Mouse (Mus musculus) cerebellum, postnatal 10 days (tissue): ENCODE data around the gene Retreg1.
A peak's percentile ranks its signal among the peaks of the same experiment; 100 is the strongest.

Experiments used
- DNase-seq, 2 experiments: peaks; one replicate each; pipeline ENCODE4 v3.0.0; 2021; ENCODE audit warnings: mixed read lengths in 2 of 2

Gene Retreg1

DNA sequence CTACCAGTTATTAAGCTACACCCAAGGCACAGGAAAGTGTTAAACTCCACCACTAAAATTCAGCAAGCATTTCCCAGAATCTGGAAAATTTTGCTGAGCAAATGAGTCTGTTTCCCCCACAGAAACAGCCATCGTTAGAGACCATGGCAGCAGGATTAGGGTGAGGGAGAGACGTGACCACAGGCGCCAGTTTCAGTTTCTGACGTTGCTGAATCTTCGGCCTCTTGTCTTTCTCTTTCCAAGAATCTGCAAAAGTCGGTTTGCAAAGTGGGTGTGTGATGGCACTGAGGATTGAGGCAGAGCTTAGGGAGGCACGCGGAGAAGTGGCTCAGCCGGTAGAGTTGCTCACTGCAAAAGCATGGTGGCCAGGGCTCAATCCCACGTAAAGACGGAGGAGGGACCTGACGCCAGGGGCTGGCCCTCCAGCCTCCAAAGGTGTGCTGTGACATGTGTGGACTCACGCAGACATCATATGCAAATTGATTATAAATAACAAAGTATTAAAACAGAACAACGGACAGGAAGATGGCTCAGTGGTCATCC, 41.5 kb downstream of the Retreg1 start:
- DNase-seq: no peak

DNA sequence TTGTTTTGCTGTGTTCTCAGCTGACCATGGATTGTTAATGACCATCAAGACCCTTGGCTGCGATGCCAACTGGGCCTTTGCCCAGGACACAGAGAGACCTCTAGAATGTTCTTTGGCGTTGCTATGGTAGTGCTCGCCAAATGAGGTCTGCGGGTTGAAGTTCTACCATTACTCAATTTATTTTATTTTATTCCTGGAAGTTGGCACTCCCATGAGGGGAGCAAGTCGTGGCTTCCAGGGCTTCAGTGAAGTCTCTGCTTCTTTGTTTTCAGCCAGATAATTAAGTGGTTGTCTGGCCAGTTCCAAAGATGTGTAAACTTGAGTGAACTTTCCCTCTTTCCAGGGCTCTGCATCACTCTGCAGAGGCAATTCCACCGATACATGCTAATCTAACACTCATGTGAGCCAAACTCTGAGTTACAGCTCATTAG, 43.6 kb downstream of the Retreg1 start:
- DNase-seq: peak; percentile 66 to 76

DNA sequence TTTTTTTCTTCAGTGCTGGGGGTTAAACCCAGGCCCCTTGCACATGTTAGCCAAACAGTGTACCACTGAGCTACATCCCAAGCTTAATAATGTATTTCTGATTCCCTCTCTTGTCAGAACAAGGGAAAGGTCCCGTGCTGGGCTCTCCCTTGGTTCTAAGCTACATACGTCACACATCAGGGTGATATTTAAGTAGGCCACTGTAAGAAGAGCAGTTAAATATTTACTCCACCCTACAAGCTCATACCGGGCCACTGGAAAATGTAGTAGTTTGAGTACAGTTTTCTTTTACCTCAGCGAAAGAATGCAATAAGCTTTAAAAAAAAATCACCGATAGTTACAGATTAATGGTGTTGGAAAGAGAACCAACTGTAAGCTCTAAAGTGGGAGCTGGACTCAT, 46.9 kb downstream of the Retreg1 start:
- DNase-seq: no peak

DNA sequence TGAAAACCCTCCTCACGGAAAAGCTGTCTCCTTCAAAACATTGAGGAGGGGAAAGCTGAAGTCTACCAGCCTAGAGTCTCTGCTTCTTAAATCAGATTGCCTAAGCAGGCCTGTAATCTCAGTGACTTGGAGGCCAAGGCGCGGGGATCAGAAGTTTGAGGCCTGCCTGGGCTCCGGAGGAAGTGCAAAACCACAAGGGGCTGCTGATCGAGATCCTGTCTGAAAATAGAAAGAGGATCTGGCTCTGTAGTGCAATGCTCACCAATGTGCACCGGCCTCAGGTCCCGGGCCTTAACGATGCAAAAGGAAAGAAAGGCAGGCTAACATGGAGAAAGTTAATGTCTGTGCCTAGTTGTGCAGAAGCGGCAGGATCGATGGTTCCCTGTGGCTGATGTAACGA, 48.6 kb downstream of the Retreg1 start:
- DNase-seq: no peak

DNA sequence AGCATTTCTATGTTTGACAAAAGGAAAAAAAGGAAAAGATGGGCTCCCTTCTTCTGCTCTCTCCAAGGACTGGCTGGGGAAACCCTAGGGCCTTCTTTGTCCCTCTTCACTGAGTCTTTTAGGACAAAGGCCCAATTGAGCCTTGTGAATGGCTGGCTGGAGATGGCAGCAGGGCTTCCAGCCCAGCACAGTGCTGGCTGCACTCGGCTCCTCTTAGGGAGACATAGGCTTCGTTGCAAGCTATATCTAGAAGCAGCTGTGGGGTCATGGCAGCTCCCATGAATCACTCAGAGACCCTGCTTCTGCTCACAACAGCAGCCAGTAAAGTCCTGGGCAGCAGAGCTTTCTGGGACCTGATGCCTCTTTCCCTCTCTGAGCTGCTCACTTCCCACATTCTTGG, 50.3 kb downstream of the Retreg1 start:
- peak in 1 of 2 experiments; percentile 23 for DNase-seq

DNA sequence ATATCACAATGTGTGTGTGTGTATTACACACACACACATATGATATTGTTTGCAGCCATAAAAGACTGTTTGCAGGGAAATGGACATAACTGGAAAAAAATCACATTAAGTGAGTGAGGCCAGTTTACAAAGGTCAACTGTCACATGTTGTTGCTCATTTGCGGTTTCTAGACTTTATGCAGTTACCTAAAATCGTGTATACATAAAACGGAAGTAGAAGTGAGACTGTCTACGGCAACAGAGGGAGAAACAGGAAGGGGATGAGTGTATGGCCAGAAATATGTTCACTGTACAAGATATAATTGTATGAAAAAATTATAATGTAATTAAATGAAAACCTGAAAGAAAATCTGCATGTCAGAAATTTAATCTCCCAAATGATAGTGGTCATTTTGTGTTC, 53.8 kb downstream of the Retreg1 start:
- no peak for DNase-seq

DNA sequence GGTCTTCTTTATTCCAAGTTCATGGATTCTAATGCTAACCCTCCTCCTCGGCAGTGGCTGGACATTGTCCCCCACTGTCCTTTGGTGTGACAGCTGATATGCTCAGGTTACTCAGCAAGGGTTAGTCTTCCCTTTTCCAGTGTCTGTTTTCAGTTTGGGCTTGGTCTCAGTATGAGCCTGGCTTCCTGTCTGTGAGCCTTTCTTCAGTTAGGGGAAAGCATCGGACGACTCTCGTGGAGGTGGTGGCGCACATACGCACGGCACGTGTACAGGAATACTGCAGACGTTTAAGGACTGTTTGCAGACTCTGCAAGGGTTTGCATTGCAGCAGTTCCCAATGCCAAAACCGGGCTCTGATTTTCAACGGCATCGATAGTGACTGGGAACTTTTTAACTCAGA, 54.6 kb downstream of the Retreg1 start:
- DNase-seq: no peak

DNA sequence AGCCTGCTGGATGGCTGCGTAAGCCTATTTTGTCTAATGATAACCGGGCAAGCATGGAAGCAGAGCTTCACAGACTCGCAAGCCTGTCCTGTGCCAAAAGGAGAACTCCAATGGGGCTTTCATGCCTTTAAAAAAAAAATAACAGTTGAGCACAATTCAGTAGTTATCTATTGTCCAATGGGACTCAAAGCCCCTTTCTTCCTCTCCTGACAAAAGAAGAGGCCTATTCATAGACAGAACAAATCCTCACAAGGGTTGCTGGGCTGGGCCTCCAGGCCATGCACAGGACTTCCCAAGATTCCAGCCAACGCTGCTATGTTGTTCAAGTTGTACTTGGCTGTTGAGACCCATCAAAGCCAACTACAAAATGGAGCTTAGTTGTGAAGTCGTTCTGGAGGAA, 56.0 kb downstream of the Retreg1 start:
- no peak for DNase-seq

DNA sequence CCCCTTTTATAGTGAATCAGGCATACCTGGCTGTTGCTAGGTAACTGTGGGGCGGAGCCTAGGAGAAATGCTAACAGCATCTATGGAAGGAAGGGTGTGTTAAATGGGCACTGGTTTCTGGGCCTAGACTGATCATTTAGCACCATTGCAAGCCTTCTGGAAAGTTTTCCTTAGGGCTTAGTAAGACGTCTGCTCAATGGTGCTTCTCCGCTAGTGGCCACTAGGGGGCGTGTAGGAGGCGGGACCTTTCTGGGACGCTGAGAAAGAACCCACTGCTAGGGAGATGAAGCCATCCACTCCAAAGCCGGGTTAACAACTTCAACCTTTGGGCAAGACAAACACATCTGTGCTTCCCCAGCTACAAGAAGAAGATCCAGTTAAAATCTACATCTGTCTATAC, 57.6 kb downstream of the Retreg1 start:
- peak; percentile 86 to 88 for DNase-seq

DNA sequence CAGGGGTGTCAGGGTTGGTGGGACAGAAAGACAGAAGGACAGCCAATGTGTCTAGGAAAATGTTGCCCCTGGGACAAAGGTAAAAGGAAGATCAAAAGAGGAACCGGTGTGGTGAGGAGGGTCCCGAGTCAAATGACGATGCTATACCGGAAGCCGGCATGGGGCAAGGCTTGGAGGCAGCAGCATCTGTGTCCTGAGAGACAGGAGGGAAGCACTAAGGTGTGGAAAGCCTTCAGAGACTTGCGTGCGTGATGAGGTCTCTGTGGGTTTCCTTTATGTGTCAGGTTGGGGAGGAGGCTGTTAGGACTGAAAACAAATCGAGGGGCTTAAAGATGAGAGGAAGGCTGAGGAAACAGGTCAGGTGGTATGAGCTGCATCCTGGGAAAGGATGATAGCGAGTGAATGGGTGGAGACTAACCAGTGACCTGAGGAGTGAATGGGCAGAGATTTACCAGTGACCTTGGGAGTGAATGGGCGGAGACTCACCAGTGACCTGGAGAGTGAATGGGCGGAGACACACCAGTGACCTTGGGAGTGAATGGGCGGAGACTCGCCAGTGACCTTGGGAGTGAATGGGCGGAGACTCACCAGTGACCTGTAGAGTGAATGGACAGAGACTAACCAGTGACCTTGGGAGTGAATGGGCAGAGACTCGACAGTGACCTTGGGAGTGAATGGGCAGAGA, 60.1 kb downstream of the Retreg1 start:
- DNase-seq: no peak

DNA sequence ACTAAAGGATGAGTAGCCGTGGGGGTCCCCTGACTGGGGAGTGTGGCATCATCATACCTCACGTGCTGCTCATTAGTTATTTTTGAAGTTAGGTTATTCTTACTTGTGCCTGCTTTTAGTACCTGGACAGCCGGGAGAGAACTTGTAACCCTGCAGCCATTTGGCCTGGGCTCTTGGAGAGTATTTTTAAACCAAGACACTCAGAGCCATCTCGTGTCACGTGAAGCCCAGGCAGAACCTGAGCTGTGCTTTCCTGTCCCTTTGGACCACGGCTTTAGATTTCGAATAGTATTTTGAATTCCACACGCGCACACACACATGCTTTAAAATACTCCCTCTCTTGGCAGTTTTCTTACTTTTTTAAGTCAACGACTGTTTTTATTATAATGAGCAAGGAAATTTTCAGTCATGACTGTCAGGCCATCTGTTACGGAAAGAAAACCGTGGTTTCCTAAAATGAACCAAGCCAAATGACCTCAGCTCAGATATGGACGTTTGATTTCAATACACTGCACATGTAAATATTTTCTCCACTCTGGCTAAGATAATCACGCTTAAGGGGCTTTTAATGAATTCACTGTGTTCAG, 61.5 kb downstream of the Retreg1 start:
- peak in 1 of 2 experiments; percentile 22 for DNase-seq

DNA sequence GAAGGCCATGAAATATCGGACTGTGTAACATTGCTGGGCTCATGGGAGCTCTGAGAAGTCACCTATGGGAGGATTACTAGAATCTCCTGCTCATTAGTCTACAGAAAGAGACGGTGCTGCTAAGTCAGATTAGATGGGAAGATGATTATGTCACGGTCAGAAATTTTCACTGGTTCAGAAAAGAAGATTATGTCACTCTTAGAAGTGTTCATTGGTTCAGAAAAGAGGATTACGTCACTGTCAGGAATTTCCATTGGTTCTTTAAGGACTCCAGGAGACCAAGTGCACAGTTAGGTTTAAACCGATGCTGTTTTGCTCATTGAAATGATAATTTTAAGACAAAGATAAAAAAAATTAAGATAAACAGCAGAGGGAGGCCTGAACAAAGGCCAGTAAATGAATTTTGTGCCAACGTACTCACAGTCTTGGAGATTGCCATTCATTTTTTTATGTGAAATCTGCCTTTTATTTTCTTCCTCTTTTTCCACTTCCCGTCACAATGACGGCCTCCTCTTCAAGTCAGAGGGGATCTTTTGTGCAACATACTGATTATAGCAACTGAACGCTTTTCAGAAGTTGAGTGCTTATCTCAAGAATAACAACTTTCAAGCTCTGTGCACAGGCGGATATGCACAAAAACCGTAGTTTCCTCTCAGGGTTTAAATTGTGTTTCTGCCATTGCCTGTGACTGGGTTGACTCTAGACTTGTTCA, 67.0 kb downstream of the Retreg1 start:
- no peak for DNase-seq

DNA sequence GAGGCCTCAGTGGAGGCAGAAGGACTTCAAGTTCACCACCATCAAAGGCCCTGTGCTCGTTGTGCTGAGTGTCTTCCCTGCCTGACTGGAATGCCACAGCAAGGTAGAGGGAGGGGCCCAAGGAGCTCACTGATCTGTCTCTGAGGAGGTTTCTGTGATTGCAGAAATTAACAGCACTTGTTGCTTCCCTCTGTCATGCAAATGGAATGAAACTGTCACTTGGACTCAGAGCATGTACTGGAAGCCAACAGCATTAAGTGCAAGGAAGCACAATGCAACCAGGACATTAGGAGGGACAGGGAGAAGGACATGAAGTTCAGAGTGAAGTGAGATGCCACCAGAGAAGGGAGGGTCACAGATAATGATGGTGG, 67.5 kb downstream of the Retreg1 start:
- DNase-seq: no peak

DNA sequence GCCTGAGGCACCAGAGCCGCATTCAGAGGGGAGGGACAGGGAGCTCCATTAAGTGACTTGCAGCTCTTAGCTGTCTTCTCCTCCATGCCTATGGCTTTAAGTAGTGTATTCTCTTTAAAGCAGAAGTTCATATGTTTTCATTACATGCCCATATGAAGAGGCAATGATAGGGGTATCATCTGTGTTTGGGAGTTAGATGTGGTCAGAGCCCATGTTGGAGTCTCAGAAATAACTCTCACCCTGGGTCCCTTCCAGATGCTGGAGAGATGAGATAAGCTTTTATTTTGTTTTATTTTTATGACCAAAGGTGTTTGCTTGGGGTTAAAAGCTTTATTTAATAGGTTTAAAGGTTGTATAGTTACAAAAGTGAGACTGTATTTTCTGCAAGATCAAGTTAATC, 67.9 kb downstream of the Retreg1 start:
- no peak for DNase-seq

DNA sequence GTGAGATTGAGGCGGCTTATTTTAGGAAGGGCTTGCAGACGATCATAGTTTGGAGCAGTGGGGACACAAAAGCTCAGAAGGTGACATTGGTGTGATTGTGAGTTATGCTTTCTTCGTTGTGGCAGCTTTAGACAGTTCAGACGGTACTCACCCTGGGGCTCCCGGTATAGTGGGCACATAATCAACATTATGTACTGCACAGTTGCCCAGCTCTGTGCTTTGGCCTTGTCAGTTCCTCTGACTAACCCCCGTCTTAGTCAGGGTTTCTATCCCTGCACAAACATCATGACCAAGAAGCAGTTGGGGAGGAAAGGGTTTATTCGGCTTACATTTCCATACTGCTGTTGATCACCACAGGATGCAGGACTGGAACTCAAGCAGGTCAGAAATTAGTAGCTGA, 69.9 kb downstream of the Retreg1 start:
- no peak for DNase-seq

DNA sequence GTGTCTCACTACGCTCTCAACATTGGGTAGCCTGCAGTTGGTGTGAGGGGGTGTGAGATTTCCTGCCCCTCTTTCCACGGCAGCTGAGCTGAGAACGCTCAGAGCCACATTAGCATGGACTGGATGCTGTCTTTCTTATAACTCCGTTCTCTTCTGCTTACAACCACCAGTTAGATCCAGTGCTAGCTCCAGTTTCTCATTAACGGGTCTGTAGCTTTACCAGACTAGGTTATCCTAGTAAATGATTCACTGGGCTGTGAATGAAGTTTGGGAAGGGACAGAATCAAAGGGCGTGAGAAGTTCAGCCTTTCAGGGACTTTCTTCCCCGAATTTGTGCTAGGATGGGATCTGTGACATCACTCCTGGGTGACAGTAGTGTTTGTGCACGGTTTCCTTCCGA, 70.7 kb downstream of the Retreg1 start:
- no peak for DNase-seq

DNA sequence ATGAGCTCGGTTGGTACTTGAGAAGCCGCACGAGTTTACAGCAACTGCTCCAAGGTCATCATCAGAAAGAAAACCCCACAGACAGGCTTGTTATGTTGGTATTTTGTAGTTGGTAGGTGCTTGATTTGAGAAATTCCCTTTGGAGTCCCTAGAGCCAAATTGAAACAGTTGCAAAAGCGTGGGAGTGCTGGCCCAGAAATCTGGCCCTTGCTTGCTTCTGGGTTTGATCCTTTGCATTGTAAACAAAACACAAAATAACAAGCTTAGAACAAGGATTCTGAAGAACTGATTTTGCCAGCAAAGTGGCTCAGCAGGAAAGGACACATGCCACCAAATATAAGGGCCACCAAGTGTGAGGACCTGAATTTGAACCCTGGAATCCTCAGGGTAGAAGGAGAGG, 71.2 kb downstream of the Retreg1 start:
- DNase-seq: no peak

DNA sequence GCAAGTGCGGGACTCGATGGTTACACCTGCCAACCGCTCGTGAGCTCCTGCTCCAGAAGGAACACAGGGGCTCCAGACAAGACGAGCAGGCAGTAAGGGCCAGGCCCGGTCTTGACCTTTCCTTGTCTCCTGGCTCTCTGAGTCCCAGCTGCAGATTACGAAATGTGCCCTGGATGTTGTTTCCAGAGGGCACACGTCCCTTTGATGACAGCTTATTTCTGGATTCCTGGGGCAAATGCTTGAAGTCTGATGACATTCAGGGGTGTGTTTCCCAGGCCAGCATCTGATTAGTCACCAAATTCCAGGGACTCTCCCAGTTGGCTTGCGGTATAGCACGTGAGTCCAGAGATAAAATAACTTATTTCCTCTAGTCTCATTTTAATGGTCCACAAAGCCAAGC, 72.0 kb downstream of the Retreg1 start:
- DNase-seq: no peak

DNA sequence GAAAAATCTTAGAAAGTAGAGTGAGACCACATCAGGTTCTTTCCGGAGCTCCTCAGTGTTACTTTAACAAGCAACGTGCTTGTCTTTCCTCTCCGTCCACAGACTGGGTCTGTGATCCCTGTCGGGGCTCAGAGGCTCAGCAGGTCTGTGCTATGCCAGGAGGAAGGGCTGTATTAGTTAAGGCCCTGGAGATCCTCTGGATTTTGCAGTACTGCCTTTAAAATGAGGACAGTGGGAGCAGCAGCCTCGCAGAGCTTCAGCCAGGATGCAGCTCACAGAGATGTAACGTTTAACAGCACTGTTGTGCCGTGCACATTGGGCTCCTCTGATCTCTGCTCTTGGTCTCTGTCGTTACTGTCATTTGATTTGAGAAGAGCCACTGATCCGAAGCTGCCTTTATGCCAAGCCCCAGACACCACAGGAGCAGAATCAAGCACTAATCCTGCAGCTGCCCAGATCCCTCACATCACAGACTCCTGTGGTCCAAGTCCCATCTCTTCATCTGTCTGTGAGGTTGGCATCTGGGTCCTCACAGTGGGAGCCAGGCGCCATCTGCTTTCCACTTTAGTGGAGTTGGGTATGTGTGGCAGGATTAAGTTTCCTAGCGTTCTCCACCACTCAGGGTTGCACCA, 72.7 kb downstream of the Retreg1 start:
- peak; percentile 75 to 83 for DNase-seq

DNA sequence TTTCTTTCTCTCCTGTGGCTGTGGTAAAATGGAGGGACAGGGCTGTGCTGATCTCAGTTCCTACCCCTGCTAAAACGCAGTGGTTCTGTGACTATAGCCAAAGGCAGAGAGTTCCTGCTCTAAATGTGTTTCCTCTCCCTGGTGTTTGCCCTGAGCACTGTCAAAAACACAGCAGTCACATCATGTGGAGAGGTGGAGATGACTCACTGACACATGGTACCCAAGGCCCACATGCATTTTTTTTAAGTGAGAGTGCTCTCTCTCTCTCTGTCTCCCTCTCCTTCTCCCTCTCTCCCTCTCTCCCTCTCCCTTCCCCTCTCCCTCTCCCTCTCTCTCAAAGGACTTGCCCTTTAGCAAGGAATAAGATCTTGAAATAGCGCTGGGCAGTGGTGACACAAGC, 73.3 kb downstream of the Retreg1 start:
- no peak for DNase-seq

DNA sequence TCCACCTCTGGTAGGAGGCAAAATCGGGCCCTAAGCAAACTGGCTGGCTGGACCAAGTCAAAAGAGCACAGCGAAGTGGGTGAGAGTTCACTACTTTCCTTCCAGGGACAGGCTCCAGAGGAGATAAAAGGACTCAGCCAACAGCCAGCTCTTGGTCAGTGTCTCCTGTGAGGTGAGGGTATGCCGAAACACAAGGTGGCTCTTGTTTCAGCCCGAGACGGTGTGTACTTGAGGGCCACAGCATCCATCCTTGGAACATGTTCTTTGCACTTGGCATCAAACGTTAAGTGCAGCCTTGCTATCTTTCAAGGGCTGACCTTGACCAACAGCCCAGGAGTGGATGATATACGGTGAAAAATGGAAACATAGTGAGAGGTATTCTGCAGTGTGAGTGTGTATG, 75.7 kb downstream of the Retreg1 start:
- DNase-seq: no peak

DNA sequence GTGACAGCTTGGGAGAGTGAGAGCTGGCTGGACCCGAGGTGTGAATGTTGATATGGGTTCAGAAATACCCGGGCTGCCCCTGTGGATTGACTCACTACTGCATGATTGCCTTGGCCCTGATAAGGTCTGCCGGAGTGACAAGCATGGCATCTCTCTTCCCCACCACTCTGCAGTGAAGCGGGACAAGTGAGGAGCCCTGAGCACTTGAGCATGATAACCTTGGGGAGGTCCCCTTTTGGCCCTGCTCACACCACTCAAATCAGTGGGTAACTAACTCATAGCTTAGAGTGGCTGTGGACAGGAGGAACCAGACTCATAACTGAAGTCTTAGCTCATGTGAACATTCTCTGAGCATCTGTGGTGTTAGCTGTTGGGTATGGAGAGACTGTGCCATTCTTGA, 77.0 kb downstream of the Retreg1 start:
- DNase-seq: no peak

DNA sequence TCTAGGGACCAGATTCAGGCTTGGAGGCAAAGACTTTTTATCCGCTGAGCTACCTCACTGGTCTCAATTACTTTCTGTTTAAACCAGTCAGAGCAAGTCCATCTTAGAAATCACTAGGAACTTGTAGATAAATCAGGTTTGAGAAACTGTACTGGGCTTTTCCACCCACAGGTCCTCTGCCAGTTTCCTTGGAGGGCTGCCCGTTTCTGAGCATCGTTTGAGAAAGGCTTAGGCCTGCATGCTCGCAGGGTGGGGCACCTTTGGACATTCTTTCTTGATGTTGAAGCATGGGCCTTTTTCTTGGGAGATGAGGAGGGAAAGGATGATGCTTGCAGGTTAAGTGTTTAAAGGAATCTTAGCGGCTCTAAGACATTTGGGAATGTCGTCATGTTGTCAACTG, 77.9 kb downstream of the Retreg1 start:
- DNase-seq: peak; percentile 66 to 68

DNA sequence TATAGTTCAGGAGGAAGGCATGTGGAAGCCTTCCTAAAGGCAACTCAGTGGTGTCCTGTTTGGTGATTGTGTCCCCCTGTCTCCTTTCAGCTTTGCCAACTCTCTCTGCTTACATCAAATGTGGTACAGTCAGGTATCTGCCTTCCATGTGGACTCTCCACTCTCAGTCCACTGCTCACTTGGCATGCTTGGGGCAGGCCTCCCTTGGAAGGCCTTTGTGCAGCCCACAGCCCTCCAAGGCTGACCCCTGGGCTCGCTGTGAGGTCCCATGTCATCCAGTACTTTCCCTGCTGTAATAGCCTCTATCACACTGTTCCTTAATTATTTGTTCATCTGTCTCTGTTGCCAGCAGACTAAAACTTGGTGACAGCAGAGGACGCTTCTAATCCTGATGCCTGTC, 79.0 kb downstream of the Retreg1 start:
- DNase-seq: no peak
